Mouse (Mus musculus): ENCODE measurements around the gene Ifi27l2b.
"Not testable (repeated sequence)": the region's sequence is repeated elsewhere in the genome, so short reads cannot be mapped to it uniquely, and the experiment has no call there.

The Ifi27l2b gene

GRCm38 (mm10) chr12:103457140-103457539, at the start of gene Ifi27l2b:
TSS of gene Ifi27l2b (minus strand) at chr12:103457223.
- no peak for DNase-seq (ENCODE audit: low spot score in 2 of 2)

GRCm38 (mm10) chr12:103504402-103504801, 47.4 kb upstream of the Ifi27l2b start:
- no peak for DNase-seq (ENCODE audit: low spot score in 2 of 2)

GRCm38 (mm10) chr12:103503300-103503699, 46.3 kb upstream of the Ifi27l2b start:
- no peak for DNase-seq (ENCODE audit: low spot score in 2 of 2)

- DNase-seq (ENCODE audit: low spot score in 2 of 2) = peak in 1 of 2 experiments; percentile 26
Observed at GRCm38 (mm10) chr12:103499261-103499660, 42.2 kb upstream of the Ifi27l2b start.

GRCm38 (mm10) chr12:103498768-103499167, 41.7 kb upstream of the Ifi27l2b start:
- DNase-seq (ENCODE audit: low spot score in 2 of 2) = no peak

GRCm38 (mm10) chr12:103494486-103494885, 37.5 kb upstream of the Ifi27l2b start:
- DNase-seq (ENCODE audit: low spot score in 2 of 2) = peak; percentile 54 to 56

- DNase-seq (ENCODE audit: low spot score in 2 of 2) = peak; percentile 77 to 81
Observed at GRCm38 (mm10) chr12:103492767-103493166, 35.7 kb upstream of the Ifi27l2b start.

- no peak for DNase-seq (ENCODE audit: low spot score in 2 of 2)
Observed at GRCm38 (mm10) chr12:103491091-103491730, 34.2 kb upstream of the Ifi27l2b start.

- no peak for DNase-seq (ENCODE audit: low spot score in 2 of 2)
Observed at GRCm38 (mm10) chr12:103487750-103488149, 30.7 kb upstream of the Ifi27l2b start.

GRCm38 (mm10) chr12:103487276-103487675, 30.3 kb upstream of the Ifi27l2b start:
- DNase-seq (ENCODE audit: low spot score in 2 of 2) = no peak

- no peak for DNase-seq (ENCODE audit: low spot score in 2 of 2)
Observed at GRCm38 (mm10) chr12:103486726-103487125, 29.7 kb upstream of the Ifi27l2b start.

- not testable (repeated sequence) for DNase-seq (ENCODE audit: low spot score in 2 of 2)
Observed at GRCm38 (mm10) chr12:103484200-103484972, 27.4 kb upstream of the Ifi27l2b start.

GRCm38 (mm10) chr12:103482781-103483180, 25.8 kb upstream of the Ifi27l2b start:
- DNase-seq (ENCODE audit: low spot score in 2 of 2) = no peak

- no peak for DNase-seq (ENCODE audit: low spot score in 2 of 2)
Observed at GRCm38 (mm10) chr12:103481671-103482070, 24.6 kb upstream of the Ifi27l2b start.

- DNase-seq (ENCODE audit: low spot score in 2 of 2) = no peak
Observed at GRCm38 (mm10) chr12:103477461-103478015, 20.5 kb upstream of the Ifi27l2b start.

GRCm38 (mm10) chr12:103476779-103477389, 19.9 kb upstream of the Ifi27l2b start:
- DNase-seq (ENCODE audit: low spot score in 2 of 2) = no peak

- DNase-seq (ENCODE audit: low spot score in 2 of 2) = no peak
Observed at GRCm38 (mm10) chr12:103474481-103474880, 17.5 kb upstream of the Ifi27l2b start.

- DNase-seq (ENCODE audit: low spot score in 2 of 2) = not testable (repeated sequence)
Observed at GRCm38 (mm10) chr12:103456727-103457126, 296 bp downstream of the Ifi27l2b start.

- no peak for DNase-seq (ENCODE audit: low spot score in 2 of 2)
Observed at GRCm38 (mm10) chr12:103453361-103453760, 3.7 kb downstream of the Ifi27l2b start.

- DNase-seq (ENCODE audit: low spot score in 2 of 2) = no peak
Observed at GRCm38 (mm10) chr12:103445060-103445459, 12.0 kb downstream of the Ifi27l2b start.

- DNase-seq (ENCODE audit: low spot score in 2 of 2) = not testable (repeated sequence)
Observed at GRCm38 (mm10) chr12:103444261-103444660, 12.8 kb downstream of the Ifi27l2b start.

GRCm38 (mm10) chr12:103443524-103443923, 13.5 kb downstream of the Ifi27l2b start, which contains the start of gene Ifi27l2a:
TSS of gene Ifi27l2a (minus strand) at chr12:103443680.
- DNase-seq (ENCODE audit: low spot score in 2 of 2) = no peak

All from right cerebral cortex, adult 2 months (tissue).